Mouse (Mus musculus) neural tube, embryonic 10.5 days (tissue): ENCODE measurements around the gene Elob.

Experiments used
- DNase-seq: peaks from one replicate; pipeline ENCODE4 v3.0.0-alpha.2; 2017; ENCODE audit warnings: low spot score; ENCODE audit errors: extremely low spot score

Elob gene

DNA sequence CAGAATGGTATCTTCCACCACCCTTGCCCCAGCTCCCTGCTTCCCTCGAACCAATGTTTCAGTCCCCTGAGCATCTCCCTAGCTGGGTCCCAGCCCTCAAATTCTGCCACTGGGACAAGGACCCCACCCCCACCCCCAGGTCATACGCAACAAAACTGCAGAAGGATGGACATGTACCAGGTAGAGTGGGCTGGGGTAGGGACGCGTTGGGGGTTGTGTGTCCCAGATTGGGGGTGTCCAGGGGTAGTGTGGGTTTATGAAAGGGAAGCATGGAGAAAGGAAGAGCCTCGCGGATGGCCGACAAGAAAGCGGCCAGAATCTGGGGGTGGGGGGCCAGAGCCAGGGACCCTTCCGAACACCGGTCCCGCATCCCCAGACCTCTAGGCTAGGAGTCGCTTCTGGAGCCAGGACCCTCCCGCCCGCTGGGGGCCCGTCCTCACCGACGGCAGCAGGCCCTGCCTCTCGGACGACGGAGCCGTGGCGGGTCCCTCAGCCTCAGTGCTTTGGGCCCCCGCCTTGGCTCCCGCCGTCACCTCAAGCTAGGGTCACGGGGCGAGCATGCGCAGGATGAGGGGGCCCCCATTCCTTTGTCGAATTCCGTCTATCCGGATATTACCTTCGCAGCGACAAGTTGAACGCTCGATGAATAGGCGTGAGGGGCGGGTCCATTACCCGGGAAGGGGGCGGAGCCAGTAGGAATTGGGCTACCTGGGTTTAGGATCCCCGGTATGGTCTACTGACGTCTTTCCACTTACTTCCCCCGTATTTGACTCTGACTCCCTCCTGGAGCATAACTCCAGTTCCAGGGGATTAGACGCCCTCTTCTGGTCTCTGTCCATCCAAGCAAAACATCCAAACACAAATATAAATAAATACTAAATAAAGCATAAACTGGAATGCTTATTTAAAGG is 43.1 kb downstream of the Elob start, which contains the start of gene Flywch2:
TSS of gene Flywch2 (minus strand) at position 521 of the 911 bp plus-strand sequence.
- DNase-seq = peak; percentile 73

DNA sequence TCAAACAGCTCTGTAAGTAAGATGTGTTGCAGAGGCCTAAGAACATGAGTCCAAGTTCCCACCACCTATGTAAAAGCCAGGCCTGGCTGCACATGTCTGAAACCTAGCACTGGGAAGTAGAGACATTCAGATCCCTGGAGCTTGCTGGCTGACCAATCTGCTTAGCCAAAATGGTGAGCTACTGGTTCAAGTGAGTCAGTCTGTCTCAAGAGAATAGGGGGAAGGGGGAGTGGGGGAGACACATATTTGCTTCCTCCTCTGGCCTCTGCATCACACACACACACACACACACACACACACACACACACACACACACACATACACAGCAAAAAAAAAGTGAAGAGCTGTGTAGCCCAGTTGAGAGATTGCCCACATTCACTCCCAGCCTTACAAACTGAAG is 45.6 kb downstream of the Elob start:
- no peak for DNase-seq

- DNase-seq = no peak
Measured at GRCm38 (mm10) chr17:23778447-23778846, 50.5 kb downstream of the Elob start.

DNA sequence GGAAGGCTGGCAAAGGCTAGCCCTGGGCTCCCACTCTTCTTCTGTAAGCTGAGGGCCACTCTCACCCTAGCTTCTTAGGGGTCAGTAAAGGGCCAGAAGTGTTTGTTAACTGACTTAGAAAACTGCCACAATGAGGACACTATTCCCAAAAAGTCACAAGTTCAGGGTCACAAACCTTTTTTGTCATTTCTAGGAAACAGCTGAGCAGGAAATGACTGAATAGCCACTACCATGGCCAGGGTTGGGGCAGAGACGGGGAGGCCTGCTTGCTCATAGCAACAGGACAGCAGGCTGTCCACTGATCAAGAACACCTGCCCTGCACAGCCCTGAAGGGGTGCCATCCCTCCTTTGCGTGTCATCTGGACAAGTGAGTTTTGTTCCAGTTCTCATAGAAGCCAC is 51.8 kb downstream of the Elob start:
- DNase-seq = no peak

GRCm38 (mm10) chr17:23776216-23776615 is 52.7 kb downstream of the Elob start:
- no peak for DNase-seq
